Mouse (Mus musculus): ENCODE results near the gene Prmt1.
A peak's percentile ranks its signal among the peaks of the same experiment; 100 is the strongest.

The Prmt1 gene

DNA sequence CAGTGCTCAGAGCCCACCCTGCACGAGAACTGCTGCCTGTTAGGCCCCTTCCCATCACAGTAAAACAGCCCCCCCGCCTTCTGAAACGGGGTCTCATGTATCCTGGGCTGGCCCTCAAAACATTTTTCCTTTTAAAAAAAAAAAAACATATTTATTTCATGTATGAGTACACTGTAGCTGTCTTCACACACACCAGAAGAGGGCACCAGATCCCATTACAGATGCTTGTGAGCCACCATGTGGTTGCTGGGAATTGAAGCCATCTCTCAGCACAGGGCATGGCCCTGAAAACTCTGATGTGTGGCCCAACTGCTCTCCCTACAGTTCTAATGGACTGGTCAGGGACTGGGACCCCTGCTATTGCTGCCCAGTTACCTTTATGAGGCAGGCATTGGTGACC lies 8.1 kb downstream of the Prmt1 start:
- no peak for DNase-seq (ENCODE audit: low spot score)

DNA sequence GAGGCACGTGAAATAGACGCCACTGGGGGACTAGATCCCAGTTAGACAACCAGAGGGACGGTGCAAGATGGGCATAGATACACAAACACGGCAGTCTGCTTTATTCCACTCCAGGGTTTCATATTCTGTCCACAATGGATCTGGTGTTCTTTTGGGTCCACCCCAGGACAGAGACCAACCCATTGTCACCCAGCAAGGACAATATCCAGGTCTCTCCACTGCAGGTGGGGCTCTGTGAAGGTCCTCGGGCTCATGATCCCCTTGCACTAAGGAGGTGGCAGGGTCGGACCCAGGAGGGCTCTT lies 11.3 kb downstream of the Prmt1 start:
- no peak for DNase-seq (ENCODE audit: low spot score)

DNA sequence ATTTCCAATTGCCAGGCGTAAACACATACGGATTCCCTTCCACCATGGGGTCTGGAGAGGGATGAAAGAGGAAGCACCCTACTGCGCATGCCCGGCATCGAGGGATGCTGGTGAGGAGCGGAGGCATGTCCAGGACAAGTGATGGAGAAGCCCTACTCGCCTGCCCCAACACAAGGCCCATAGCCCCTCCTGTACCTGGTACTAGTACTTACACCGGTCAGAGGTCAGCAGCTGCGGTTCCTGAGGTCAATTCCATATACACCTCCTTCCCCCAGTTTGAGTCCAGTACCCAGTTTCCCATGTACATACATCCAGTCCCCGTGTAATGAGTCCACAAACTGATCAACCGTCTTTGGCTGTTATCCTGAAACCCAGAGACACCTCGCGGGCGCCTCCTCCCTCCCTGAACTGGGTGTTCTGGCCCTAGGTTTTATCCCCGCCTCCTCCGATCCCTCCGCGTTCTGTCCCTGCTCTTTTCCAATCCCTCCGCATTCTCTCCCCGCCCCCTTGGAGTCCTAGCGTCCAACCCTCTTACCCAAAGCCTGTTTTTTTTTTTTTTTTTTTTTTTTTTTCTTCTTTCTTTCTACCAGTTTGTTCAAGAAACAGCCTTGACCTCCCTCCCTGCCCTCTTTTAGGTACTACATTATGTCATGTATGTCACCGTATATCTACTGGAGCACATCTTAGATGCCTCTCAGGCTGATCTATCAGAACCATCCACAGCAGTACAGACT lies 11.8 kb downstream of the Prmt1 start, which contains the start of gene Cpt1c:
Cpt1c (minus strand) TSS at position 469 of the 734 bp plus-strand sequence.
- DNase-seq (ENCODE audit: low spot score), result peak; percentile 85

DNA sequence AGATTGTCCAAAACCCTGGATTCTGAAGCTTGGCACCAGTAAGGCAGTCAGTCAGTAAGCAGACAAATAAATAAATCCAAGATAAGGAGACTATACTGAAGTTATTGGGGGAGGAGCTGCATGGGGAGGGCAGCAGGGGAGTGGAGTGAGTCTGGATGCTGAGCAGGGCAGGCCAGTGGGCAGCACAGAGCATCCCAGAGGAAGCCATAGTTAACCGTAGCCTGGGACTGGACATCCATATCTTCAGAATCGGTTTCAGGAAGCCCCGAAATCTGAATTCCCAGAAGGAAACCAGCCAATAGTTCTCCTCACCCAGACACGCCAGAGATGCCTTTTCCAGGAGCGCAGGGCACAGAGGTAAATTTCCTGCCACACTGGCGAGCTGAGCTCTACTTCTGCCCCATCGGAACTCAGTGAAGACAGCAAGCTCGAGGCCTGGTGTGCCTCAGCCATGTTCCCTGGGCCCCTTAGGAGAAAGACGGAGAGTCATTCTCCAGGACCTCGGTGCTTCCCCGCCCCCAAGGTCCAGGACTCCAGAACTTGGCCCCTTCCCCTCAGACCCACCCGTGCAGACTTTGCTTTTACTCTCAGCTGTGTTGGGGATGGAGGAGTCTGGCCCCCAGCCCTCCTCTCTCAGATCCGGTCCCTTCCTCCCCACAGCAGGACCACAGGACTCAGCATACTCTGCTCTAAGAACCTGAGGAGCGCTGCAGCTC lies 12.8 kb downstream of the Prmt1 start:
- no peak for DNase-seq (ENCODE audit: low spot score)

DNA sequence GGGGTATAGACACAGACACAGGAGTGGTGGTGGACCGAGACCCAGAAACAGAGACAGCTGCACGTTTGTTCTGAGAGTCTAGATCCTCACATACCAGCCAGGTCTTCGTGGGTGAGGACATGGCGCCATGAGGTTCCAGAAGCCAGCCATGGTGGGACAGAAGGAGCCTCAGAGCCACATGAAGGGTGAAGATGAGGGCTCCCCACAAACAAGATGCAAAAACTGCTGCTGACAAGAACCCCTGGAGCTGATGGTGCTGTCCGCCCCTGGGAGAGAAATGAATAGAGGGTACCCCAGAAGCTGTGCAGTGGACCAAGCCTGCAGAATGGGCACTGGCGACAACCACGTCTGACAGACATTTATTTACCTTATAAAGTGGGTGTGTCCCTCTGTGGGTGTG lies 15.2 kb downstream of the Prmt1 start:
- no peak for DNase-seq (ENCODE audit: low spot score)

DNA sequence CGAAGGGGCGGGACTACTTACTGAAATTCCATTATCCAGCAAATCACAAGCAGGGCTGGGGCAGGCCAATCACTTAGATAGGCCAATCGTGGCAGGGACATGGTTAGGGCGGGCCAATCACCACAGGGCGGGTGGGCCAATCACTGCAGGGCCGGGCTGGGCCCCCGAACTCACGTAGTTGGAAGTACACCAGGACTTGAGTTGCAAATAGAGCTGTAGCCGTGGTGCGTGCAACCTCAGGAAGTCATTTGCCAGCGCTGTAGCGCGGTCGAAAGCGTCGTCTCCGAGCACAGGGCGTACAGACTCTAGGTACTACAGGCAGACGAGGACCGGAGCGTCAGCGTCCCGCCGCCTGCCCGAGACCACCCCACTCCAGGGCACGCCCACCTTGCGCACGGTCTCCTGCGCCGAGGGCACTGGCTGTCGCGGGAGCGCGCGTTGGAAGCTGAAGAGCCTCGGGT lies 16.1 kb downstream of the Prmt1 start:
- DNase-seq (ENCODE audit: low spot score), result peak; percentile 86

DNA sequence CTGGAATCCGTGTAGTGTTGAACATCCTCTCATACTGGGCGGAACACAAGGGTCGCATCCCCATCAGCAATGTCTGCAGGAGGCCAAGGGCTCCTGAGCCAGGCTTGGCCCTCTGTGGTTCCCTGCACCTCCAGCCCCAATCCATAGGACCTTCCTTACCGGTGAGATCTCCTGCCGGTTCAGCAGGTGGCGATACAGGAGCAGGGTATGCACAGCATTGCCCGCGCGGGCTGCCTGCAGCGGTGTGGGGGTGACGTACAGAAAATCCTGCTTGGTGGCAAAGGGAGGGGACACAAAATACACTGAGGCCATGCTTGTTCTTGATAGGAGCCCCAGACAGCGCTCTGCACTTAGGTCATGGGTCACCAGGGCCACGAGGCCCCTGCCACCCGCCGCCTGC lies 19.7 kb downstream of the Prmt1 start:
- no peak for DNase-seq (ENCODE audit: low spot score)

DNA sequence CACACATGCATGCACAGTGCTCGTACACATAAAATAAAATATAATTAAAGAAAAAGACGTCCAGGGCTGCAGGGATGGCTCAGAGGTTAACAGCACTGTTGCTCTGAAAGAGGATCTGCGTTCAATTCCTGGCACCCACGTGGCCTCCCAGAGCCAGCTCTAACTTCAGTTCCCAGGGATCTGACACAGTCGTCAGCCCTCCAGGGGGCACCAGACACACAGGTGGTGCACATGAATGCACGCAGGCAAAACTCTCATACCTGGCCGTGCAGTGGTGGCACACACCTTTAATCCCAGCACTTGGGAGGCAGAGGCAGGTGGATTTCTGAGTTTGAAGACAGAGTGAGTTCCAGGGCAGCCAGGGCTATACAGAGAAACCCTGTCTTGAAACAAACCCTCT lies 20.4 kb downstream of the Prmt1 start:
- no peak for DNase-seq (ENCODE audit: low spot score)

DNA sequence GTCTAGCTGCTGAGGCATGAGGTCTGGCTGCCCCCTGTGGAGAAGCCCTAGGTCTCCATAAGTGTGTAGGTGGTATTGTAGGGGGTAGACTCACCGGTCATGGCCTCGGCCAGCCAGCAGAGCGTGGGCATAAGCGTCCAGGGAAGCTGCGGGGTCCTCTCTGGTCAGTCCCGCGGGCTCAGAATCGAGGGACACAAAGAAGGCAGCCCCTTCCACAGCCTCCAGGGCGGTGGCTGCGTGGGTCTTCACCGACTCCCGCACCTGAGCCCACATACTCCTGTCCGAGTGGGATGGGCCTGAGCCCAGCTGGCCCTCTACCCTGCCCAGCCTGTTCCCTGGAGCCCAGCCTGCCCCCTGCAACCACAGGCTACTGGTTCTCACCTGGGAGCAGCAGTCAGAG lies 21.4 kb downstream of the Prmt1 start:
- no peak for DNase-seq (ENCODE audit: low spot score)

DNA sequence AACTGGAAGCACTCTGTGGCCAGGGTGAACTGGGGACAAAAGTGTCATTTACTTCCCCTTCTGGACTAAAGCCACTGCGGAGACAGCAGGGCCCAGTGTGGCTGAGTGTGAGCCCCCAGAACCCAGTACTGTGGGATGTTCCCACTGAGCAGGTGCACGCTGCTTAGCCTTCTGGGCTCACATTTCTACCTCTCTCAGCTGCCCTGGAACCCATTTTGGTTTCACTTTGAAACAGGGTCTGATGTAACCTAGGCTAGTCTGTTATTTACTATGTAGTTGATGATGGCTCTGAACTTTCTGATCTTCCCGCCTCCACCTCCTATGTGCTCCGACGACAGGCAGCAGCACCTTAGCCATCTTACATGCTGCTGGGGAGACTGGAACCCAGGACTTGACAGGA lies 23.5 kb downstream of the Prmt1 start:
- DNase-seq (ENCODE audit: low spot score), result no peak

DNA sequence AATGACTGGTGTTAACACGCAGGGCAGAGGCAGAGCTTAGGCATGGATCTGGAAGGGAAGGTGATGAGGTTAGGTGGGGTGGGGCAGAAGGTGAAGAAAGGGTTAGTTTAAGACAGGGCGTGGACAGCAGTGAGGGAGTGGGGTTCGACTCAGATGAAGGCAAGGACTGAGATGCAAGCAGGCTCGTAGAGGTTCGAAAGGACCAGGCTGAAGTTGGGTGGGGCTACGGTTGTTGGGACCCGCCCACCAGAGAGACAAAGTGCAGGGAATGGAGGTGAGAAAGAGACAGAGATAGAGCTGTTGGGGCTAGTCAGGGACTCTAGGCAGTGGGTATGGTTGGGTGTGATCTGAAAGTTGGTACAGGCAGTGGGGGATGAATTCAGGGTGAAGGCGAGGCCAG lies 24.0 kb downstream of the Prmt1 start:
- DNase-seq (ENCODE audit: low spot score), result no peak

DNA sequence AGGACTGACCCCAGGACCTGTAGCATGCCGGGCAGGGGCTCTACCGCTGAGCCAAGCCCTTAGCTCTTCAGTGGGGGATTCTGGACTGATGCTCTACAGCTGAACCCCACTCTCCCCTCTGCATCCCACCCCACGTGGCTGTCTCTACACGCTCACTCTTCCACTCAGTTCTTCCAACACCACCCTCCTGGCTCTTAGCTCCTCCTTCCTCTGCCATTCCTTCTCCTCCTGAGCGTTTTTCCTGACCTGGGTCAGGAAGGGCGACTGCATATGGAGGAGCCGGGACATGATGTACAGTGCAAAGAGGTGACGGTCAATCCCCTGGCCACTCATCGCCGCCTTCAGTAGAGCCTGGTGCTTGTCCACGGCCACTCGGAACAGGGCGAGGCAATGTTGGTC lies 25.9 kb downstream of the Prmt1 start:
- no peak for DNase-seq (ENCODE audit: low spot score)

DNA sequence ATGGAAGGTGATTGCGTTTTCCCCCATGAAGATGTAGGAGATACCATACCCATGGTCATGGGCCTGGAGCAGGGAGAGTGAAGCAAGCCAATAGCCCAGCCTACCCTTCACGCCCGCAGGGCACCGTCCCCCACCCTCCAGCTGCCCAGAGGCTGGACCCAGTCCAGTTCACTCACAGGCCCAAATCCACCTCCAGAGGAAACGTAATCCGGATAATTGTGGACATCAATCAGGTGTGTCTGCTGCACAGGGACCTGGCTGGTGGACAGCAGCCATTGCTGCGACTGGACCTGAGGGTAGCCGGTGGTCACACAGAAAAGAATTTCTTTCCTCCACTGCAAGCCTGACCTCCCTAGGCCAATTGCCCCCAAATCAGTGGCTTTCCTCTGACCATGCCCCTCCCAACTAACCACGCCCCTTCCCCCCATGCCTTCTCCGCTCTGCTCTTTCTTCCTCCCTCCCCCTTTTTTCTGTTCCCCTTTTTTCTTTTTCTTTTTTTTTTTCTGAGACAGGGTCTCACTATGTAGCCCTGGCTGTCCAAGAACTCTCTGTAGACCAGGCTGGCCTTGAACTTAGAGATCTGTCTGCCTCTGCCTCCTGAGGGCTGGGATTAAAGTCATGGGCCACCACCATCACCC lies 26.4 kb downstream of the Prmt1 start:
- DNase-seq (ENCODE audit: low spot score), result no peak

DNA sequence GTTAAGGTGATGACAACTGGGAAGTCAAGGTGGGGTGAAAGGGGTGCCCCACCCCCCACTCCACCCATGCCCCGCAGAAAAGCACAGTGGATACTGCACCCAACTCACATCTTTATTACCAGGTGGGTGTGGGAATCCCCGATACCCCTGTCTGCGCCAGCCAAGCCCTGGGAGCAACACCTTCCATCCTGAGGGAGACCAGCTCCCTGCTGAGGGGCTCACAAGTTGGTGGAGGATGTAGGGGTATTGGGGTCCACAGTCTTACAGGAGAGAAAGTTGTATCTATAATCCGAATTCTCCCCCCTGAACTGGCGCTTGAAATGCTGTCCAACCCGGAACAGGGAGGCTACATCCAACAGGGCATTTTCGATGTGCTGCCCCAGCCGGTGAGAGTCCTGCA lies 27.1 kb downstream of the Prmt1 start:
- DNase-seq (ENCODE audit: low spot score), result no peak

DNA sequence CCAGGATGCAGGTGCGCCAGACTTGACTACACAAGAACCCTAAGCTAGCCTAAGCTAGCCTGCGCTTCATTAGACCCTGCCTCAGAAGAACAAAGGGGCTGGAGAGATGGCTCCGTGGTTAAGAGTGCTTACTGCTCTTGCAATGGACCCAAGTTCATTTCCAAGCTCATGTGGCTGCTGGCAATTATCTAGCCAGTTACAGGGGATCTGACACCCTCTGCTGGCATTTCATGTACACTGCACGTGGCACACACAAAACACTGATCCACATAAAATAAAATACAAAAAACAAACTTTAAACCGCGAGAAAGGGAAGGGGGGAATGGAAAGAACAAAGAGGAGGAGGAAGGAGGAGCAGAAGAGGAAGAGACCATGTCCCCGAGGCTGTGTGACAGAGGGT lies 28.2 kb downstream of the Prmt1 start:
- peak; percentile 51 for DNase-seq (ENCODE audit: low spot score)

DNA sequence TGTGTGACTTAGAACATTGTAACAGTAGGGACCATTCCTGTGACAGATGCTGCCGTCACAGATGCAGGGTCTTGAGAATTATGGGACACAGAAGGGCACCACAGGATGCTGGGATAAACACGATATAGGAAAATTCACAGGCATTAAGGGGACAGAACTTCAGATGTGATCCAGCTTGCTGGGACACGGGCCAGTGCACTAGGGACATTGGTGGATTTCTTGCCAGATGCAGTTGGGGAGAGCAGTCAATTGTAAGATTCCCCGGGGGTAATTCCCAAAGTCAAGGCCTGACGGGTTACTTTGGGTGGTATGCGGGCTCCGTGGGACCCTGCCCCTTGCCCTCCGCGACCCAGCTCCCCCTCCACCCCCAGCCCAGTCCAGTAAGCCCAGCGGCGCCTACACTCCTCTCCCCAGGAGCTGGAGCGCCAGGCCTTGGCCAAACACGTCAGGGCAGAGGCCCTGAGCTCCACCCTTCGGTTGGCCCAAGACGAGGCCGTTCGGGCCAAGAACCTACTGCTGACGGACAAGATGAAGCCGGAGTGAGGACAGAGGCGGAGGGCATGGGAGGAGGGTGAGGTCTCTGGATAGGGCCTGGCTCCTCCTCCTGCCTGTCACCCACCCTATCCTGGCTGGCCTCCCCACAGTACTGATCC lies 29.1 kb downstream of the Prmt1 start:
- peak; percentile 69 for DNase-seq (ENCODE audit: low spot score)

DNA sequence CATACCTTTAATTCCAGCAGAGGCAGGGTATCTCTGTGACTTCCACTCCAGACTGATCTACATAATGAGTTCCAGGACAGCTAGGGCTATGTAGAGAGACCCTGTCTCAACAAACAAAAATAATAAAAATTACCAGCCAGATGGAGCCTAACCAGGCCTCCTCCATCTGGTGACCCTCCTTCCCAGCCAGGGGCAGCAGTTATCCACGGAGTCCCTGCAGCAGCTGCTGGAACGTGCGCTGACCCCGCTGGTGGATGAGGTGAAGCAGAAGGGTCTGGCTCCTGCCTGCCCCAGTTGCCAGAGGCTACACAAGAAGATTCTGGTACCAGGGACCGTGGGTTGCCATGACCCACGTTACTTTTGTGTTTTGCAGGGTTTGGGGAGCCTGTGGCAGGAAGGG lies 30.1 kb downstream of the Prmt1 start:
- no peak for DNase-seq (ENCODE audit: low spot score)

DNA sequence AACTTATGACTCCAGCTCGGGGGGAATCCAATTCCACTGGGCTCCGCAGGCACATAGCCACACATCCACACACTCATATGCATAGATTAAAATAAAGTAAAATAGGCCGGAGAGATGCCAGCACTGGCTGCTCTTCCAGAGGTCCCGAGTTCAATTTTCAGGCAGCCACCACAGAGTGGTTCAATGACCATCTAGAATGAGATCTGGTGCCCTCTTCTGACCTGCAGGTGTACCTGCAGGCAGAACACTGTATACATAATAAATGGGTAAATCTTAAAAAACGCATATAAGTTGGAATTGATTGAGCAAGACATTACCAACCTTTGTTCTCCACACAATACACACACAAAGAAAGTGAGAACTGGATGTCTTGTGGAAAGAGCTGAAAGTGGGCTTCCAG lies 30.7 kb downstream of the Prmt1 start:
- no peak for DNase-seq (ENCODE audit: low spot score)

DNA sequence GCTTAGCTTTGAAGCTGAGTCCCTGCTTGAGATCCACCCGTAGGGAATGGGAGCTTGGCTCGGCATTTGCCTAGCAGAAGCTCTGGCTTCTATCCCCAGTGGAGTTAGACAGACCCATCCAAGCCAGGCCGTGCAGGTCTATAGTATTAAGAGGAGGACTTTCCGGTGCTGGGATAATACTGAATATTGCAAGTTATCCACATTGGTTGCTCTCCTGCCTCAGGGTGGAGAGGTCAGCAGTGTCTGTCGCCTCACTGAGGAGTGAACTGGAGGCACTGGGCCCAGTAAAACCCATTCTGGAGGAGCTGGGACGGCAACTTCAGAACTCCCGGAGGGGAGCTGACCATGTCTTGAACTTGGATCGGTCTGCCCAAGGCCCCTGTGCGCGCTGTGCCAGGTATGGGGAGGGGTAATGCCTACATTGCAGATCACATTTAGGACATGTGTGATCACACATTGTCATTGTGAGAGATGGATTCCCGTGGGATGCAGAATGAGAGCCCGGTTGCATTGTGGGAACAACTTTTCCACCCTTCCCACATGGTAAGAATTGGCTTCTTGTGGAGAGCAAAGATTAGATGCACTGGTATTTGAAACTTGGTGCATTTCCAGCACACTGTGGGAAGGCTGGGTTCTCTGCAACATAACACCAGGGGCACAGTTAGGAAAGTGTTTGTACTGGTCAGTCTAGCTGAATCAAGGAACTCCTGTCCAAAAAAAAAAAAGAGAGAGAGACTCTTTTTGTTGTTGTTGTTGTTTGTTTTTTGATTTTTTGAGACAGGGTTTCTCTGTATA lies 32.1 kb downstream of the Prmt1 start:
- no peak for DNase-seq (ENCODE audit: low spot score)

DNA sequence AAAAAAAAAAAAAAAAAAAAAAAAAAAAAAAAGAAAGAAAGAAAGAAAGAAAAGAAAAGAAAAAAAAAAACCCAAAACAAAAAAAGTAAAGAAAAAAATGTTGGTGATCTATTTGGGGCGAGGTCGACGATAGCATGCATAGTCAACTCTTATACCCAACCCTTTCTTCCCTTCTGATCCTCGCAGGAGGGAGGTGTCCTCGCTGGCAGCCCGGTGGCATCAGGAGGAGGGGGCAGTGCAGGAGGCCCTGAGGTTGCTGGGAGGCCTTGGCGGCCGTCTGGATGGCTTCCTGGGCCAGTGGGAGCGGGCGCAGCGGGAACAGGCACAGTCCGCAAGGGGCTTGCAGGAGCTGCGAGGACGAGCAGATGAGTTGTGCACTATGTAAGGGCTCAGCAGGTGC lies 32.8 kb downstream of the Prmt1 start:
- no peak for DNase-seq (ENCODE audit: low spot score)

DNA sequence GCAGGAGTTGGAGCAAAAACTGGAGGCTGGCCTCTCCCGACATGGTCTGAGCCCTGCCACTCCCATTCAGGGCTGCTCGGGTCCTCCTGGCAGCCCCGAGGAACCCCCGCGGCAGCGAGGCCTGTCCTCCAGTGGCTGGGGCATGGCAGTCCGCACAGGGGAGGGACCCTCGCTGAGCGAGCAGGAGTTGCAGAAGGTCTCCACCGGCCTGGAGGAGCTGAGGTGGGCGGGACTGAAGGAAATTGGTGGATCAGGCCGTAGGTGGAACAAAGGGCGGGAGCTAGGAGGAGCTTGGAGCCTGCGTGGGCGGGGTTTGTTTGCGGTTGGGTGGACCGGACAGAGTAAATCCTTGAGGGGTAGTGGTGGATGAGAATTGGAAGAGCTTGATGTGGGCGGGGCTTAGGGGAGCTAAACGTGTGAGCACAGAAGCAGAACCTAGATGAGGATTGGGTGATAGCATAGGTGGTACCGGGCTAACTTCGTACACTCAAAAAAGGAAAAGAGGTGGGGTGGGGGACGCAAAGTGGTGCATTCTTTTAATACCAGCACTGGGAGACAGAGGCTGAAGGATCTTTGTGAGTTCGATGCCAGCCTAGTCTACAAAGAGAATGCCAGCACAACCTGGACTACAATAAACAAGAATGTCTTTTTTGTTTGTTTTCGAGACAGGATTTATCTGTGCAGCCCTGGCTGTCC lies 33.6 kb downstream of the Prmt1 start:
- peak; percentile 96 for DNase-seq (ENCODE audit: low spot score)

All from urinary bladder, postnatal 14 days (tissue).